Mouse (Mus musculus) brain, embryonic 14.5 days (tissue): ENCODE measurements at regions not wholly inside any gene's neighbourhood (a gene's known extent, or its start where the extent isn't known, plus 50 kb on each side); places are given as distances from the start of the nearest gene placed in this dataset.

Experiments
- CTCF ChIP-seq: fragments of 200-500 bp; IDR thresholded peaks from 2 replicates; pipeline ENCODE4 v1.5.1; 2012; ENCODE audit warnings: inconsistent platforms, mild to moderate bottlenecking, moderate library complexity, borderline replicate concordance; ENCODE audit not compliant: insufficient read depth, insufficient read length; ENCODE audit errors: extremely low read depth
- POLR2A ChIP-seq: fragments of 200-500 bp; IDR thresholded peaks from 2 replicates; pipeline ENCODE4 v1.6.1; 2012; ENCODE audit warnings: mild to moderate bottlenecking, inconsistent platforms, borderline replicate concordance; ENCODE audit not compliant: poor library complexity, insufficient read depth, insufficient read length, severe bottlenecking; ENCODE audit errors: extremely low read depth

- TF ChIP-seq CTCF: no peak
- no peak for TF ChIP-seq POLR2A
These were observed 62.9 kb upstream of the Cnih3 start for GRCm38 (mm10) chr1:181289385-181290035.
